Mouse (Mus musculus): ENCODE data around the gene Hs1bp3. TPM values are rescaled to one million over a fixed set of nuclear protein-coding genes. Genes with fewer than 3 reads are reported as not detected.

The Hs1bp3 gene
- 10.5 and 11.1 TPM in 2 replicates for polyA plus RNA-seq (2014; fragmentation: Nextera tagmentation; extraction: Ambion mirVana)

DNA sequence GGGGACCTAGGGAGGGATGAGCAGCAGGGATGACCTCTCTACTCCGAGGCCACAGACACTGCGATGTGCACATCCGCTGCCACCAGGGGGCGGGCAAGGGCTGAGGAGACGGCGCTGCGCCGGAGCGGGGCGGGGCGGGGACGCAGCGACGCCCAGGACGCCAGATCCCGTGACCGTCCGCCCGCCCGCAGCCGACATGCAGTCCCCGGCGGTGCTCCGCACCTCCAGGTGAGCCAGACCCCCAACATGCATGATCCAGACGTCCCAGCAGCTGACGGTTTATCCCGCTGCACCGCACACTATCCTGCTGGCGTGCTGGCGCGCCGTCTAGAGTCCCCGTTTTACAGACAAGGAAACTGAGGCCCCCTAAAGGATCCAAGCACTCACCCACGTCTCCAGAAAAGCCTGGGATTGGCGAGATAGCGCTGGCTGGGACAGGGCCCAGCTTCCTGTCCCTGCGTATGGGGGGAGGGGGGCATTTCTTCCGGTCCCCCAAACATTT lies at the start of gene Hs1bp3:
TSS of gene Hs1bp3 (plus strand) at position 163 of the 502 bp plus-strand sequence.
- H3K4me1 ChIP-seq (ENCODE audit: control insufficient read depth in 2 of 2, insufficient read depth in 2 of 2, low read length in 2 of 2): peaks cover 5 to 11% of the 10 kb centered on the region in 2 experiments
- WGBS: 0% methylated on average over 30 of the region's 38 CpGs
- peaks cover 26% of the 10 kb centered on the region for H3K27me3 ChIP-seq (ENCODE audit: control insufficient read depth, insufficient read depth, low read length)
- ATAC-seq (ENCODE audit: insufficient number of reproducible peaks, insufficient read depth, low FRiP score, low read depth): peak; percentile 73
- peak within 1 kb of the TSS; percentile 87 for H3K9ac ChIP-seq (ENCODE audit: low read length)
- peak within 1 kb of the TSS; percentile 80 to 82 for H3K4me3 ChIP-seq (ENCODE audit: control insufficient read depth in 1 of 2, insufficient read depth in 1 of 2, low read depth in 1 of 2, low read length in 2 of 2)
- peaks cover 12% of the 10 kb centered on the region for H3K36me3 ChIP-seq (ENCODE audit: control insufficient read depth, insufficient read depth, low read length)
- H3K4me2 ChIP-seq (ENCODE audit: low read length): peak within 1 kb of the TSS; percentile 95
- H3K9me3 ChIP-seq (ENCODE audit: control insufficient read depth, low read length): no peaks in the 10 kb centered on the region
- H3K27ac ChIP-seq (replicated peaks in 1 of 2; ENCODE audit: control insufficient read depth in 1 of 2, insufficient read depth in 1 of 2, low read depth in 2 of 2, low read length in 2 of 2): no peak within 1 kb of the TSS

GRCm38 (mm10) chr12:8266311-8266710 lies 46.9 kb upstream of the Hs1bp3 start:
- H3K27ac ChIP-seq (replicated peaks in 1 of 2; ENCODE audit: control insufficient read depth in 1 of 2, insufficient read depth in 1 of 2, low read depth in 2 of 2, low read length in 2 of 2): no peak overlapping the region
- 53% methylated on average over 7 of the region's 7 CpGs for WGBS
- H3K36me3 ChIP-seq (ENCODE audit: control insufficient read depth, insufficient read depth, low read length): no peaks in the 10 kb centered on the region
- H3K27me3 ChIP-seq (ENCODE audit: control insufficient read depth, insufficient read depth, low read length): no peaks in the 10 kb centered on the region
- H3K4me3 ChIP-seq (ENCODE audit: control insufficient read depth in 1 of 2, insufficient read depth in 1 of 2, low read depth in 1 of 2, low read length in 2 of 2): no peak overlapping the region
- no peak overlapping the region for H3K9ac ChIP-seq (ENCODE audit: low read length)
- no peak overlapping the region for H3K4me2 ChIP-seq (ENCODE audit: low read length)
- H3K4me1 ChIP-seq (ENCODE audit: control insufficient read depth in 2 of 2, insufficient read depth in 2 of 2, low read length in 2 of 2): peaks cover 2 to 13% of the 10 kb centered on the region in 2 experiments; a peak in 1 of 4 replicates
- H3K9me3 ChIP-seq (ENCODE audit: control insufficient read depth, low read length): no peaks in the 10 kb centered on the region
- ATAC-seq (ENCODE audit: insufficient number of reproducible peaks, insufficient read depth, low FRiP score, low read depth): no peak

DNA sequence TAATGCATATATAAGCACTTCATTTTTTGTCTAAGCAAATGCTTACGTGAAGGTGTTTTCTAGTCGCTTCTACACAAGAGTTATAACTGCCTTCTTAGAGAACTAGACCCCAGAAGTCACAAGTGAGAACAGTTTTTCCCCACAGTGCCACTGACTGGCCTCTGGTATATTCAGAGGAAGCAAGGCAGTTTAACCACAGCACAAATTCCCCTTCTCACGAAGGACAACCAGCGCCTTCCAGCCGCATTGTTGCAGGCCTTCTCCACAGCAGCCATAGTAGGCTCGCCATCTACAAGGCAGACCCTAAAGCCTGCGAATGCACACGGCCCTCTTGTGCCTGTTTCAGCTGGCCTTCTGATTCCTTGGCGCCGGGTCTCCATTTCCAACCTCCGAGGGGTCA lies 43.6 kb upstream of the Hs1bp3 start:
- no peaks in the 10 kb centered on the region for H3K9me3 ChIP-seq (ENCODE audit: control insufficient read depth, low read length)
- H3K4me1 ChIP-seq (ENCODE audit: control insufficient read depth in 2 of 2, insufficient read depth in 2 of 2, low read length in 2 of 2): peaks cover 7 to 17% of the 10 kb centered on the region in 2 experiments
- H3K9ac ChIP-seq (ENCODE audit: low read length): no peak overlapping the region
- H3K27ac ChIP-seq (replicated peaks in 1 of 2; ENCODE audit: control insufficient read depth in 1 of 2, insufficient read depth in 1 of 2, low read depth in 2 of 2, low read length in 2 of 2): no peak overlapping the region
- H3K27me3 ChIP-seq (ENCODE audit: control insufficient read depth, insufficient read depth, low read length): no peaks in the 10 kb centered on the region
- no peak overlapping the region for H3K4me2 ChIP-seq (ENCODE audit: low read length)
- H3K4me3 ChIP-seq (ENCODE audit: control insufficient read depth in 1 of 2, insufficient read depth in 1 of 2, low read depth in 1 of 2, low read length in 2 of 2): no peak overlapping the region
- H3K36me3 ChIP-seq (ENCODE audit: control insufficient read depth, insufficient read depth, low read length): no peaks in the 10 kb centered on the region
- no peak for ATAC-seq (ENCODE audit: insufficient number of reproducible peaks, insufficient read depth, low FRiP score, low read depth)
- 93% methylated on average over 11 of the region's 11 CpGs for WGBS

GRCm38 (mm10) chr12:8271405-8271804 lies 41.8 kb upstream of the Hs1bp3 start:
- no peaks in the 10 kb centered on the region for H3K36me3 ChIP-seq (ENCODE audit: control insufficient read depth, insufficient read depth, low read length)
- 61% methylated on average over 2 of the region's 2 CpGs for WGBS
- no peak overlapping the region for H3K27ac ChIP-seq (replicated peaks in 1 of 2; ENCODE audit: control insufficient read depth in 1 of 2, insufficient read depth in 1 of 2, low read depth in 2 of 2, low read length in 2 of 2)
- H3K4me1 ChIP-seq (ENCODE audit: control insufficient read depth in 2 of 2, insufficient read depth in 2 of 2, low read length in 2 of 2): peaks cover 7 to 9% of the 10 kb centered on the region in 2 experiments
- H3K9me3 ChIP-seq (ENCODE audit: control insufficient read depth, low read length): no peaks in the 10 kb centered on the region
- no peak for ATAC-seq (ENCODE audit: insufficient number of reproducible peaks, insufficient read depth, low FRiP score, low read depth)
- H3K4me2 ChIP-seq (ENCODE audit: low read length): no peak overlapping the region
- no peak overlapping the region for H3K4me3 ChIP-seq (ENCODE audit: control insufficient read depth in 1 of 2, insufficient read depth in 1 of 2, low read depth in 1 of 2, low read length in 2 of 2)
- no peaks in the 10 kb centered on the region for H3K27me3 ChIP-seq (ENCODE audit: control insufficient read depth, insufficient read depth, low read length)
- H3K9ac ChIP-seq (ENCODE audit: low read length): no peak overlapping the region

DNA sequence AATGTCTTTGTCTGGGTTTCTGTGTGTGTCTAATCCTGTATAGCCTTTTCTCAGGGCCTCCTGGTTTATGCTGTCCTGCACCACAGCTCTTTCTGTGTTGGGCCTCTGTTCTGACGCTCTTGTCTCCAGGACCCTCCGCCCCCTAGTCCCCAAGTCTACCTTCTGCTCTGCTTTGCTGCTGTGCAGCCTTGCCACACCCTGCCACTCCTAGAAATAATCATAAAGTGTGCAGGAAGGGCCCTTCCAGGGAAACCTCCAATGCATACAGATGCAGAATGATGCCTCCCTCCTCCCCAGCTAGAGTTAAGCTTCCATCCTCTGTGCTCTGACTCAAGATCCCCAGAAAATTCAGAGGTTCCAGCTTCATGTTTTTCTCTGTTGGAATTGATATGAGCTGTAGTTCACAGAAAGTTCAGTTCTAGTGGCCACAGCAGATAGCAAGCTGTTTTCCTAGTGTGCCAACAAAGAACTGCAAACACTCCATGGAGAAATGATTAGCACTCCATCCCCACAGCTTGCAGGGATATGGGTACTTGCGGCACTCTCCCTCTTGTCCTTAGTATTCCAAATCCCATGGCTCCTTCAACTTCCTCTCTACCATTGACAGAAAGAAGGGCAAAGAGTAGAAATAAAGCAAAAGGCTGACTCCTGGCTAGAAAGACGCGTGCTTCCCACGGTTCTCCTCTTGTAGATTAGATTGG lies 39.6 kb upstream of the Hs1bp3 start:
- Histone ChIP-seq H3K36me3 (ENCODE audit: control insufficient read depth, insufficient read depth, low read length) (no peaks in the 10 kb centered on the region), H3K9ac (ENCODE audit: low read length) (no peak overlapping the region), H3K4me2 (ENCODE audit: low read length) (no peak overlapping the region), H3K4me1 (ENCODE audit: control insufficient read depth in 2 of 2, insufficient read depth in 2 of 2, low read length in 2 of 2) (peaks cover 12 to 13% of the 10 kb centered on the region in 2 experiments), H3K27me3 (ENCODE audit: control insufficient read depth, insufficient read depth, low read length) (no peaks in the 10 kb centered on the region), H3K4me3 (ENCODE audit: control insufficient read depth in 1 of 2, insufficient read depth in 1 of 2, low read depth in 1 of 2, low read length in 2 of 2) (no peak overlapping the region), H3K9me3 (ENCODE audit: control insufficient read depth, low read length) (no peaks in the 10 kb centered on the region), H3K27ac (replicated peaks in 1 of 2; ENCODE audit: control insufficient read depth in 1 of 2, insufficient read depth in 1 of 2, low read depth in 2 of 2, low read length in 2 of 2) (no peak overlapping the region)
- 62% methylated on average over 6 of the region's 6 CpGs for WGBS
- ATAC-seq (ENCODE audit: insufficient number of reproducible peaks, insufficient read depth, low FRiP score, low read depth): no peak

DNA sequence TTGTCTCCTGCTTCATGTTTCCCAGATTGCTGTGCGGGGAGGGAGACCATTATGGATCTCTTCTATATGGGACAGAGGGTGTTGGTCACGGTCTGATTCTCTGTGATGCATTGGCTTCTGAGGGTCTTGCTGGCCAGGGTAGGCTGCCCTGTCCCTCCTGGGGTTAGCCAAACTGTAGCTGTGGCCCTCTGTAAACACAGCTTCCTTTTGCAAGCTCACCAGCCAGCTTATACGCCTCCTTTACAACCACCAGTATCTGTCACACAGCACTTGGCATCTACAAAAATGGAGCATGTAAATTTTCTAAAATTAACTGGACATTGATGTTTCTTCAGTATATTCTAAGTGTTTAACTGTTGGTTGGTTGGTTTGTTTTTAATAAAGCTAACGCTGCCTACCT lies 37.8 kb upstream of the Hs1bp3 start:
- WGBS: 89% methylated on average over 4 of the region's 4 CpGs

DNA sequence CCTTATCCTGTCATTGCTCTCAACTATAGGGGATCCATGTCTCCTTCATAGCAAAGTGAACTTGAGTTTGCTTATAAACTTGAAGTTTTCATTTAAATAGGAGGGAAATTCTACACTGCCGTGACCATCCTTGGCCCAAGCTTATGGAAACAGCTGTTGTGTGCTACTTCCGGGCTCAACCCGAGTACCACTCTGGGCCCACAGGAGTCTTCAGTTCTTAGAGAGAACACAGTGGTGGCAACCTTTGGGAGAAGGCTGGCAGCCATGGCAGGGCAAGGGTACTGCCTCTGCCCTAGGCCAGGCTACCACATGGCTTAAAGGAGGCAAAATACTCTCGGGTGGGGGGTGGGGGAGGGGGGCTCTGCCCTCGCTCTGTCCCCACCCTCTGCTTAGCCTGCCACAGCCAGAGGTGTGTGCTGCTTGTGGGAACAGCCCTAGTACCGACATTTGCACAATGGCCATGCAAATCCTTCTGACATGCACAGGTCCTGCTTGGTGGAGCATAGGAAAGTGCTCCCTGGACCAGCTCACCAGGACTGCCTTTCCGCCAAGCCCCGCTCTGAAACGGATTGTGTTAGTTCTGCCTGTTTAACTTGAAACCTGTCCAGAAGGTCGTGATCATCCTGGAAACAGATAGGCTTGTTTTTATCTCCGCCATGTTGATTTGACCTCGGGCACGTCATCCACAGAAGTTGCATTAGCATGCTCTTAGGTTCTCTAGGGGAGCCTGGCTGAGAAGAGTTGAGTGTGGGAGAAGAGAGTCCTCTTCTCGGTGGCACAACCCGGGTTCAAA lies 31.8 kb upstream of the Hs1bp3 start:
- H3K36me3 ChIP-seq (ENCODE audit: control insufficient read depth, insufficient read depth, low read length): peaks cover 8% of the 10 kb centered on the region; the same call in 1 of the 2 replicates
- H3K4me1 ChIP-seq (ENCODE audit: control insufficient read depth in 2 of 2, insufficient read depth in 2 of 2, low read length in 2 of 2): peaks cover 8 to 15% of the 10 kb centered on the region in 2 experiments
- peak; percentile 51; the same call in 1 of the 2 replicates for ATAC-seq (ENCODE audit: insufficient number of reproducible peaks, insufficient read depth, low FRiP score, low read depth)
- no peaks in the 10 kb centered on the region for H3K9me3 ChIP-seq (ENCODE audit: control insufficient read depth, low read length)
- H3K9ac ChIP-seq (ENCODE audit: low read length): no peak overlapping the region
- H3K4me3 ChIP-seq (ENCODE audit: control insufficient read depth in 1 of 2, insufficient read depth in 1 of 2, low read depth in 1 of 2, low read length in 2 of 2): no peak overlapping the region
- H3K27ac ChIP-seq (replicated peaks in 1 of 2; ENCODE audit: control insufficient read depth in 1 of 2, insufficient read depth in 1 of 2, low read depth in 2 of 2, low read length in 2 of 2): no peak overlapping the region
- no peaks in the 10 kb centered on the region for H3K27me3 ChIP-seq (ENCODE audit: control insufficient read depth, insufficient read depth, low read length)
- no peak overlapping the region for H3K4me2 ChIP-seq (ENCODE audit: low read length)
- WGBS: 69% methylated on average over 15 of the region's 15 CpGs

More for the DNA sequence above, 37.8 kb upstream of the Hs1bp3 start:
- Histone ChIP-seq H3K4me2 (ENCODE audit: low read length) (no peak overlapping the region), H3K9ac (ENCODE audit: low read length) (no peak overlapping the region), H3K9me3 (ENCODE audit: control insufficient read depth, low read length) (no peaks in the 10 kb centered on the region), H3K27ac (replicated peaks in 1 of 2; ENCODE audit: control insufficient read depth in 1 of 2, insufficient read depth in 1 of 2, low read depth in 2 of 2, low read length in 2 of 2) (no peak overlapping the region), H3K27me3 (ENCODE audit: control insufficient read depth, insufficient read depth, low read length) (no peaks in the 10 kb centered on the region), H3K4me3 (ENCODE audit: control insufficient read depth in 1 of 2, insufficient read depth in 1 of 2, low read depth in 1 of 2, low read length in 2 of 2) (no peak overlapping the region), H3K4me1 (ENCODE audit: control insufficient read depth in 2 of 2, insufficient read depth in 2 of 2, low read length in 2 of 2) (peaks cover 15 to 21% of the 10 kb centered on the region in 2 experiments), H3K36me3 (ENCODE audit: control insufficient read depth, insufficient read depth, low read length) (no peaks in the 10 kb centered on the region)
- no peak for ATAC-seq (ENCODE audit: insufficient number of reproducible peaks, insufficient read depth, low FRiP score, low read depth)

Data from heart, embryonic 14.5 days (tissue).